Mouse (Mus musculus) spleen, postnatal 10 days (tissue): ENCODE measurements around the gene Cacna1c.

ENCODE experiments used
- DNase-seq, 2 experiments: peaks; one replicate each; pipeline ENCODE4 v3.0.0; 2021 to 2022; ENCODE audit warnings: low spot score in 2 of 2

Cacna1c gene

DNA sequence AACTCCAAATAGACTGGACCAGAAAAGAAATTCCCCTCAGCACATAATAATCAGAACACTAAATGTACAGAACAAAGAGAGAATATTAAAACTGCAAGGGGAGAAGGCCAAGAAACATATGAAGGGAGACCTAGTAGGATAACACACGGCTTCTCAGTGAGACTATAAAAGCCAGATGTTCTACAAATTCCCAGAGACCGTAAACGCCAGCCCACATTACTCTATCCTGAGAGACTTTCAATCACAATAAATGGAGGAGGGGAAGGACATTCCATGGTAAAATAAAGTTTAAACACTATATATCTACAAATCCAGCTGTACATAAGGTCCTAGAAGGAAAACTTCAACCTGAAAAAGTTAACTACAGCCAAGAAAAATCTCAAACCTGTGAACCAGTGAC lies 185.3 kb downstream of the Cacna1c start:
- DNase-seq: no peak

DNA sequence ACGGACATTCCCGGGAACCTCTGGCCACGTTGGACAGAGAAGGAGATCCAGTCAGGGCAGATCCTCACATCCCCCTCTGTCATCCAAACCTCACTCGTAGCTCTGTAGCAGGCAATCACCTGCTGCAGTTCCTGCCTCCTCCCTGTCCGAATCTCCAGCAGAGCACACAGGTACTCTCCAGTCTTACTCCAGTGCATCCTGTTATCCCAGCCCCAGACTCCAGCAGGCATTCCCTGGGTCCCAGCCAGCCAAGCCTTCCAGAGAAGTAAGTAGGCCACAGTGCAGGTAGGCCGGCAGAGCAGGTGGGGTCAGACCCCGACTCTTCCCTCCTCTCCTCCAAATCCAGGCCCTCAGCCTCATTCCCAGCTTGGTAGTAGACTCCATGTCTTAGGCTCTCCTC lies 186.7 kb downstream of the Cacna1c start:
- DNase-seq: no peak

DNA sequence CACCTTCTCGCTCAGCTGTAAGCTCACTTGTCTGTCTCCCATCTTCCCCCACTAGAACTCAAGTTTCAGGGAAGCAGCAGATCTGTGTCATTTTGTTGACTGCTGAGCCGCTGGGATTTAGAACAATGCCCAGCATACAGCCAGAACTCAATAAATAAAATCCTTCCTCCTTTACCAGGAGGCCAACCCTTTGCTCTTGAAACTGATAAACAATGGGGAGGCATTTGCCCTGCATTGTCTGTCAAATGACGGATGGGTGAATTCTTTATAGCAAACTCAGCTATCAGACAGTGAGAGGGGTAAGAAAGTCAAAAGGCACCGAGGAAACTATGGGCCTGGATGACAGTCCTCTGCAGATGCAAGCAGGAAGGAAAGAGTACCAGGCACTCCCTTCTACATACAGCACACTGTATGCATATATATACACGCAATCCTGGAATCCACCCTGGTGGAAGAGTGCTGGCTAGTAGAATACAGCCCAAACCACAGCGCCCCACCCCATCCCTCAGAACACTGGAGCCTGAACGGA lies 187.5 kb downstream of the Cacna1c start:
- no peak for DNase-seq

DNA sequence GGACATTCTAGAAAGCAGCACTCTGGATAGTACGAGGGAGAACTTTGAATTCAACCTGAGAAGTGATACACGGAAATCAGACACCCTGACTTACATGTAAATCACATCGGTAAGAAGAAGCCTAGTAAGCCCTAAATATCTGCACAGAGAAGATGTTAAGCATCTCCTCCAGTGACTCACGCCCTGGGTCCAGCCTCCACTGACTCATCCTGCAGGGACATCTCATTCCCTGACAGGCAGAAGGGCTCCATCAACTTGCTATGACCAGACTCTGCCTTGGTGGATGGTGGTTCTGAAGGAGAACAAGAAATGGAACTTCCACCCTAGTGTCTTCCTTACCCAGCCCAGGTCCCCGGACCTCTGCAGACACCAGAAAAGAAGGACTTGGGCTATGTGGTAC lies 191.6 kb downstream of the Cacna1c start:
- DNase-seq: no peak

DNA sequence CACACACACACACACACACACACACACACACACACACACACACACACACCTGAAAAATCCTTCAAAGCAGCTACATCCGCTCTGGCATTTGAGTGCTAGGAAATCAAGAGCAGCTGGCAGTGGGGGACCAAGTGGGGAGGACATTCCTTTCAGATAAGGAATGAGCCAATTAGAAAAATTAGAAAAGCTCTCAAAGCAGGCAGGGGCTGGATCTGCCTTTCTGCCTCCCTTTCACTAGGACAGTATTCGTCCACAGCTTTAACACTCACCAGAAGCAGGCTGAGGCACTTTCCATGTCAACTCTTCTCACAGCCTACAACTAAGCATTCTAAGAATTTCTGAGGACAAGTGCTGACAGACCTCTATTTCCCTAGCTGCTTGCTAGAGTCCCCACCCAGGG lies 194.8 kb downstream of the Cacna1c start:
- DNase-seq: no peak

DNA sequence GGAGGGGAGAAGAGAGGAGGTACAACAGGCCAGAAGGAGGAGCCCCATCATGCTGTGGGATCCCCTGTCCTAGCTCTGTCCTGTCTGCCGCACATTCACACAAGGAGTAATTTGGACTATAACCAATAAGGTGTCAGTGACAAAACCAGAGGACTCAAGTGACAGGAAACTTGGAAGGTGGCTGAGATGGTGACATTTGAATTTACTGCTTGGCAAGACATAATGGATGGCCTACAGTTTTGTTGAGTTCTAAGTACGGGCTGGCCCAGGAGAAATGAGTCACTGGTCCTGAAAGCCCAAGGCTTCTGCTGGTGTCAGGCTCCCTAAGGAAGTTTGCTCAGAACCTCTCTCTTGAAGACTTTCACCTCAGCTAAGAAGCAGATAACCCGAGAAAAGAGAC lies 196.0 kb downstream of the Cacna1c start:
- no peak for DNase-seq

DNA sequence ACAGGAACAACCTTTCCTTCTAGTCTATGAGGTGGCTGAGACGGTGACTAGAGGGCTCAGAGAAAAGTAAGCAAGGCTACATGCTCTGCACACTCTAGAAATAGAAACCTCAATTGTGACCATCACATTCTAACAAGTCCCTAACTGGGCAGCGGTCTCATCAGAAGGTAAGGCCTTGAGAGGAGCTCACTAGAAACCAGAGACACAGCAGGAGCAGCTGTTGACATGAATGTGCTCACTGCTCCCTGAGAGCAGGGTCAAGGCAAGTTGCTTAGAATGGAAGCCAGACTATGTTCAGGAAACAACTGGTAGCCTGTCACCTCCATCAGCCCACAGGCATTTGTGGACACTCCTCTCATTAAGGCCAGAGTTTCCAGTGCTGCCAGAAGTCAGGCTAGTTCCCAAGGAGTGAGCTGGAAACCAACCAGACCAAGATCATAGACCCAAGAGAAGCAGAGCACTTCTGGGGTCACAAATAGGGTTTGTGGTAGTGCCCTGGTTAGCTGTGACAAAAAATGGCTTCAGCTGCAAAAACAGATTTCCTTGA lies 196.8 kb downstream of the Cacna1c start:
- no peak for DNase-seq

DNA sequence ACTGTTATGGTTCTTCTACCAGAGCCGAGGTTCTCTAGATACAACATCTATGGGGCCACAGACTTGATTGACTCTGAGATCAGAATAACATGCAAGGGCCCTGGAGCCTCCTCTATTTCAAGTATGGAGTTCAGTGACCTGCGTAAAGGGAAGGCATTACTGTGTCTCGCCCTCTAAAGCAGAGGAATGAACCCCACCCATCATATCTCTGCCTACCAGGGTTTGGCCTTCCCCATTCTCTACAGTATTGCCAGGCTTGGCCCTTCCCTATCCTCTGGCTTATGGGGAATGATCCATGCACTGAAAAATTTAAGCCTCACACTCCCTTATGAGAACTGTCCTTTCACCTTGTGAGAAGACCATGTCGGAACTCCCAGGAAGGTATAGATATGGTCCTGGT lies 198.8 kb downstream of the Cacna1c start:
- no peak for DNase-seq

DNA sequence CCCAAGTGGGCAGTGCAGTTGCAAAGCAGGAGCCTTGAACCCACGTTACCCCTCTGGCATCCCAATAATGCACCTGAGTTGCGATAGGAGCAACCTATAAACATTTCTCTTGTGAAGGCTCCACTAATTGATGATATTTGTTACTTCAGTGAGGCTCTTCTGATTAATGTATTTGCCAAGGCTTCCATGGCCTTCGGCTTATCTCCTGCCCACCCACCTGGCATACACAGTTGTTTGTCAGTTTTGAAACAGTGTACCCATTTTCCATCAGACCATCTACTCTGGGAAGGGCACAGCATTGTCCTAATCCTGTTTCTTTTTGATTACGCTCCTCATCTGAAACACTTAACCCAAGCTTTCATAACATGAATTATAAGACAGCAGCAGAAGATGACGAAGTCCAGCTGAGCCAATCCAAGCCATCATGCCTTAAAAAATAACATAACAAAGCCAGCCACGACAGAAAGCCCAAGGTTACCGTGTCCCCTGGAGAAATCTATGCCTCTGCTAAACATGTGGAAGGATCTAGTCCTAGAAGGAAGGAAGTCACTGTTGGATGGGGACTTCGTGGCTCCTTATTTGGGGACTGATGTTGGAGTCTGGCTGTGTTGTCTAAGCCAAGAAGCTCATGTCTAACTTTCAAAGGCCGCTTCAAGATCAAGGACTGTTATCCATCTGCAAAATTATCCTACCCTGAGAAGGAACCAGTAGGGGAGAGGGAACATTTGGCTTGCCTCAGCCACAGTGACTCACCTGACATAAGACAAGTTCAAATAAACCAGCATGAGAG lies 201.8 kb downstream of the Cacna1c start:
- no peak for DNase-seq

DNA sequence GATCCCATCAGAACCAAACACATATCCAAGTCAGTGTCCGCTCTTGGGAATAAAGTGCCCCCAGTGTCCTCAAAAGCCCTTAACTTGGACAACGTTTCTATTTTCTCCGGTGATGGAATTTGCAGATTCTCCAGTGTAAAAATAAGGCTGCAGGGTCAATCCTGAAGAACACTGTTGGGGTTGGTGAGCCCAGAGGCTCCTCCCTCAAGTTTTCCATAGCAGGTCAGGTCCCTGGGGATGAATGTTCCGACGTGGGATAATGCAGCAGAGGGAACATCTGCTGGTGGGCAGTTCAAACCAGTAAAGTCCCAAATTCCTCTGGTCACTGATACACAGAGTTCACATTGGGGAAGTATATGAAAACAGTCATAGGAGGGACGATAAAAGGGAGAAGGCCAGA lies 203.8 kb downstream of the Cacna1c start:
- no peak for DNase-seq

DNA sequence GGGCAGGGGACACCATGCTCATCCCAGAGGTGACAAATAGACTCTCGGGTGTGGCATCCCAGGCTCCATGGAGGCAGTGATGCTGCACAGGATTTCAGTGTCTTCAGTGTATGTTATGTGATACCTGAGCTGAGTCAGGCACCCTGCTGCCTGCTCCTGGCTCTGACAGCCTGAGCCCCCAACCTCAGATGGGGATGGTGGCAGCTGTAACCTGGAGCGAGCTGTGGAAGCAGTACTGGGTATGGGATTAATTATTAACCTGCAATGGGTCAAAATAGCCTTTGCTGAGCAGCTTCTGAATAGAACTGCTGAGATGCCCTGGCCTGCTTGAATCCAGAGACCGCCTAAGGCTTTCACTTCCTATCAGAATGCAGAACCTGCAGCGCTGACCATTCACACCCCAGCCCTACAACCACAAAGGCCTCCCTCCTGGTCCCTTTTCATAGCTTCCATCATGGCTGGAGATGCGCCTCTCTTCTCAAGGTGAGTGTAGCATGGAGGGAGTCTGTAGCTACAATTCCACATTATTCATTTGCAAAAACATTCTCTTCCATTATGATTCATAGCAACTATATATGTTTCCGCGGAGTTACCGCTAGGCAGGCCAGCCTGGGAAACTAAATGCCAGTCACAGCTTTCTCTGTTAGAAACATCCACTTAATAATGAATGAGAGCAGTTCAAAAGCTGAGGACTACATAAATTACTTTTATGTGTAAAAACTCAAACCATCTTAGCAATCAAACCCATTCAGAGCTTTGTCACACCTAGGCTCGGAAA lies 206.0 kb downstream of the Cacna1c start:
- DNase-seq: no peak

DNA sequence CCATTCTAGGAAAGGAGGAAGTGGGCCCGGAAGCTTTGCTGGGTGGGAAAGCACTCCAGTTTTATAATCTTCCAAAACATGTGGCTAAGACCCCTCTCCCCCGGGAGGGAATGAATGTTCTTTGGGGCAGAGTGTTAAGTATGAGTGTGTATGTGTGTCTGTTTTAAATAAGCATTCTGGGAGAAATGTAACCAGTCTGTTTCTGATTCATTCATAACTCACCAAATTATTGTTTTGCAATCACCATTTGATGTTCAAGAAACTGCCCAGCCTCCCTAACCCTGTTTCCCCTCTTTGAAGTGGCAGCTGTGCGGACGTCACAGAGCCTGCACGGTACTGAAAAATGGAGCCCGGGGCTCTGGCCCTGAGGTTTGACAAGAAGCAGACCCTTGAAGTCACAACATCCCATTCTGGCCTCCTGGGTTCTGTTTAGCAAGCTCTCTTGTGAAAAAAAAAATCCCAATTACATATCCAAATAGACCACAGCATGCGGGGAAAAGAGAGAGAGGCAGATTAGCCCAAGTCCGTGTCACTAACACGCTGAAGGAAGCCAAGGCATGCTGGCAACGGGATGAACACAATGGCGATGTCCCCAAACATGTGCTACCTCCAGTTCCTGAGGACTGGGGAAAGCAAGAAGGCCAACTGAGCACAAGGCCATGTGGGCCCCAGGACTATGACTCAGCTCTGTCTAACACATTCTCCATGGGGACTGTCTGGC lies 211.9 kb downstream of the Cacna1c start:
- DNase-seq: no peak

DNA sequence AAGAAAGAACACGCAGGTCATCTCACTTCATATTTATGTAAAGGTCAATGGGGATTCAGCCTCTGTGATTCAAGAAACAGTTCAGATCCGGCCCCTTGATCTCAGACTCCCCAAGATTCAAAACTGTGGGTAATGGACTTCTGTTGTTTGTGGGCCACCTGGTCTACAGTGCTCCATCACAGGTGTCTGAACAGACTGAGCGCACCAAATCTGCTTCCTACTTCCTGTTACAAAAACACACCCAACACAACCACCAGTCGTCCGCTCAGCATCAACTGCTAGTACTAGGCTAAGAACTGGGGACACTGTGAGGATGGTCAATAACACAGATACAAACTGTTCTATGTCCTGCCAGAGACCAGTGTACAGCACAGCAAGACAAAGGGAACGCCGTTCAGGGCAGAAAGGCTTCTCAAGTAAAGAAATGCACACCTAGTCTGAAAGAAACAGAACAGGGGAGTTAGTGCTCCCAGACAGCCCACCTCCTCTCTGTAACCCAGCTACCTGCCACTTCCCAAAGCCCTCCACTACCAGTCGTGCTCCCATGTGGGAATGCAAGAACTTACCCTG lies 212.7 kb downstream of the Cacna1c start:
- DNase-seq: no peak

DNA sequence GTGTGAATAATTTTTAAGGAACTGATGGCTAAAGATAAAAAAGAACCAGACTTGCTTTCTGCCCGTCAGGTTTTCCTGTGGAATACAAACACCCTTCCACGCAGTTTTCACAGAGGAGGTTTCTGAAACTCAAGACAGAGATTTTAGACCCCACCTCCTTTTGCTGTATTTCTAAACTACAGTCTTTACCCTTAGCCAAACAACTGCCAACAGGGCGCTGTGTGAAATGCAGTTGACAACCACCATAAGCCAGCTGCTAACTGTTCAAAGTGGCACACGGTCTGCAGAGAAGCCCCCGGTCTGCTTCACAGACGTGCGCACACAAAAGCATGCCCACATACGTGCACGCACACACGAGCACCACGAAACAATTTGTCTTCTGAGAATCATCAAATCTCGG lies 216.0 kb downstream of the Cacna1c start:
- no peak for DNase-seq

DNA sequence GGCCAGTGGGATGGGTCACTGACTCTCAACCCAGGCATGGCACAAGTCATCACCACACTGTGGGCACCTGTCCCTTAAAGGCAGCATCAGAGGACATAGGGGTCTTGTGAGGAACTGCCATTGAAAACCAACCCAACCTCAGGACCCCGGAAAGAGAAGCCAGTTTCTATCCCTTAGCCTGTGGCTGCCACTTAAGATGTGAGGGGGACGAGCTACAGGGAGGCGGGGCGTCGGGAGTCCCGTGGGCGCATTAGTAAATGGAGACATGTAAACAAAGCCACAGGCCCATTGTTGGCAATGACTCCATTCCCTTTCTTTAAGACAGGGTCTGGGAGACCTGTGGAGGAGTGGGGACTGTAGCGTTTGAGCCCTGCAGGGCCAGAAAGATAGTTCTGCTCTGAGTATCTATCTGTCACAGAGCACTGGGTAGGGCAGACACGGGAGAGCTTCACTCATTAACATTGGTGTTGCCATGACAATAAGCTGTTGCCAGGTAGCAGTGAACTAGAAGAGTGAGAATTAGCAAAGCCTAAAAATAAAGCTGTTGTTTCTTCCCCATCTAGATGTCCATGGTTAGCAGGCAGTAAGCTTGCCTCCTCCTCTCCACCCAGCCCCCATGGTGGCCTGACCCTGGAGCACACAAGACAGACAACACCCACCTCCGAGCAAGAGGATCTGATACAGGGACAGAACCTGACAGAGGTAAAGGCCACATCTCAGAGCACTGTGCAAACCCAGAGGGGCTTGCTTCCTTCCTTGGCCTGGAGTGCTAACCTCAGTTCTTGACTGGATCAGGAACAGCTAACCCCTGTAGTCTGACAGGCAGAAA lies 218.6 kb downstream of the Cacna1c start:
- no peak for DNase-seq

DNA sequence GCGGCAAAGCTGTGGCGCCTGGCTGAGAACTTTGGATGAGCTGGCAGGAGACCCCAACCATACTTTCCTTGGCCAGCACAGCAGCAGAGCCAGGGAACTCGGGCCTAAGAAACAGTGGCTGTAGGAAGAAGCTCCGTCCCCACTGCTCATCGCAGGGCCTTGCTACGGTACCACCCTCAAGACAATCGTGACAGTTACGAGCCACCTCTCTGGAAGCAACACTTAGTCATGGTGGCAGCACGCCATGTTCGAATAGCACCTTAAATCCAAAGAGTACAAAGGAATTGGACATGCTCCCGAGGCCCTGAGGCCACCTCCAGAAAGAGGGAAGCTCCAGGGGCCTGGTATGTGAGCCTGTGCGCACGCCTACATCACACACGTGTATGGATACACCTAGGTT lies 219.6 kb downstream of the Cacna1c start:
- no peak for DNase-seq

DNA sequence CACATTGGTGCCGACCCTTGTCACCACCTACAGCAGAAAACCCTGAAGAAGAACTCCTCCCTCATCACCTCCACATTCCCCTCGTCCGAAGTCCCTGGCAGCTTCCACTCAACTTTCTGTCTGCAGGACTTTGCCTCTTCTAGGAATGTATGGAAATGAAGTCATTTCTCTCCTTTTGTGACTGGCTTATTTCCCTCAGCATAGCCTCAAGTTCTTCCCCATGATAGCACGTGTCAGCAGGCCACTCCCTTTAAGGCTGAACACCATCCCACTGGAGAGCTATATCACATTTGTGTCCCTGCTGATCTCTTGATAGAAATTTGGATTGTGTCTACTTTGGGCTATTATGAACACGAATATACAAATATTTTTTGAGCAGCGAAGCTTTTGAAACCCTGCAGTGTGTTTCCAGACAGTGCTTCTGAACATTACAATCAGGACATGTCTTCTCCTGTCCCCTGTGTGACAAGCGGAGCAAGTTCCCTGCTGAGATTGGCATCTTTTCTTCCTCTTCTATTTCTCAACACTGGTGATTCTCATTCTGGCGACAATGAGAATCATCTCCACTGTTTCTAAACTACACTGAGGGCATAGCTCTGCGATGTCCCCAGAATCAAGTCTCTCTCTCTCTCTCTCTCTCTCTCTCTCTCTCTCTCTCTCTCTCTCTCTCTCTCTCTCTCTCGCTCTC lies 224.2 kb downstream of the Cacna1c start:
- no peak for DNase-seq

DNA sequence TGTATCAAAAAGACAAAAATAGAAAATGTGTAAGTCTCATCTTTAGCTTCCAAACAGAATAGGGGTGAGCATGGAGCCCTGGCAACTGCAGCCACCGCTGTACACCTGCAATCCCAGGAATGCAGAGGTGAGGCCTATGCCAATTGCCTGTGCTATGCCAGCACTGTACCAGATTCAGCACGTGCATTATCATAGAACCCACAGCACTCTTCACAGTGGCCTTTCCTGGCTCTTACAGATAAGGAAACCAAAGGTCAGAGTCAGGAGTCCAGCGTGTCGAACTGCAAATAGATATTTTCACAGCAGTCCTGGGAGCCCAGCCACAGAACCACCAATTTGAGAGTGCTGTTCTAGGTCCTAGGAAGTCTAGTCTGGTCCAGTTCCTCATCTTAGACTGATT lies 227.4 kb downstream of the Cacna1c start:
- DNase-seq: no peak

DNA sequence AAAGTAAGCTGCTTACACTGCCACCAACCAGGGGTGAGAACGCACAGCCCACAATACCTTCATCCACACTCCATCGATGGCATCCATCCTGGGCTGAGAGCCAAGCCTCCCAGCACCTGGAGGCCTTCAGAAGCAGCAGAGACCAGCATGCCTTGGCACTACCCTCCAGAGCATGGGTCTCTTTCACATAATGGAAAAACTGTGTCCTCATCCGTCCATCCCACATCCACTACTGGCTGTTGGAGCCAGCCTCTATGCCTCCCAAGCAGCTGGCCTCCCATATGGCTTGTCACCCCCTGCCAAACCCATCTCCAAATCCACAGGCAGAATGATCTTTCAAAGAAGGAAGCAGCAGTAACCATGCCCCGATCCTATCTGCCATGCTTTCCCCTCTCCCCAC lies 229.3 kb downstream of the Cacna1c start:
- DNase-seq: no peak

DNA sequence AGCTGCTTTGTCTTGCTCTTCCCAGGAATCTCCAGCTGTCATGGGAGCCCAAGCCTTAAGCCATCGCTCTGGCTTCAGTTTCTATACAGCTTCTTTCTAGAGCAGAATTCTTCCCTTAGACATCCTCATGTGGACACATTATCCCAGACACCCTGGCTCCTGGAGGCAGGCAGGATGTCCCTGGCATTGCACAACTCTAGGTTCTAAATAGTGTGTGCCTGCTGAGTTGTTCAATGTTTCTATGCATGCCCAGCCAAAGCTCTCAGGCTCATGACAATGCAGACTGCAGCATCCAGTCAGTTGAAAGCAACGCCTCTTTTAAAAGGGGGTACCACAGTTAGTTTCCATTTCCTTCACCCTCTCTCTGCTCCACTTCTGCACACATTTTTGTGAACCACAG lies 230.6 kb downstream of the Cacna1c start:
- DNase-seq: no peak
